Mouse (Mus musculus) MEL (cell line): Measurements from ENCODE around the gene Katnbl1. TPM values are rescaled to one million over a fixed set of nuclear protein-coding genes. Genes with fewer than 3 reads are reported as not detected.

Experiments
- DNase-seq: peaks from one replicate; pipeline ENCODE4 v3.0.0; 2011; ENCODE audit warnings: low read depth, low spot score
- H3K27ac ChIP-seq: 2 replicates; pipeline ENCODE4 v1.5.1; 2012; ENCODE audit warnings: low read depth, mild to moderate bottlenecking, control low read depth, low read length, moderate library complexity; ENCODE audit not compliant: control insufficient read depth
- H3K27me3 ChIP-seq, 2 experiments: fragments of 150-350 bp in 1 of 2; sonication (generic) in 1 of 2; 2 replicates each; pipeline ENCODE4 v1.6.1; 2012; ENCODE audit warnings: low read length in 2 of 2, mild to moderate bottlenecking in 2 of 2, improper control_type of control experiment in 1 of 2, moderate library complexity in 1 of 2; ENCODE audit not compliant: insufficient read depth in 2 of 2, control insufficient read depth in 1 of 2
- H3K36me3 ChIP-seq, 2 experiments: 2 replicates each; pipeline ENCODE4 v1.6.1; 2012 to 2014; ENCODE audit warnings: low read length in 2 of 2, improper control_type of control experiment in 1 of 2, inconsistent platforms in 1 of 2, mild to moderate bottlenecking in 1 of 2; ENCODE audit not compliant: insufficient read depth in 2 of 2, control insufficient read depth in 1 of 2
- H3K4me1 ChIP-seq, 2 experiments: fragments of 150-350 bp in 1 of 2; sonication (generic) in 1 of 2; 2 replicates each; pipeline ENCODE4 v1.6.1; 2012; ENCODE audit warnings: low read length in 2 of 2, improper control_type of control experiment in 1 of 2, mild to moderate bottlenecking in 1 of 2; ENCODE audit not compliant: insufficient read depth in 2 of 2, control insufficient read depth in 1 of 2
- H3K4me3 ChIP-seq, 2 experiments: fragments of 150-350 bp in 1 of 2; sonication (generic) in 1 of 2; 2 replicates each; pipeline ENCODE4 v1.5.1; 2012; ENCODE audit warnings: low read depth in 2 of 2, low read length in 2 of 2, mild to moderate bottlenecking in 2 of 2, moderate library complexity in 2 of 2, control low read depth in 1 of 2, improper control_type of control experiment in 1 of 2; ENCODE audit not compliant: control insufficient read depth in 1 of 2, insufficient read depth in 1 of 2
- H3K79me2 ChIP-seq: 2 replicates; pipeline ENCODE4 v1.6.1; 2012; ENCODE audit warnings: mild to moderate bottlenecking, low read length, moderate library complexity; ENCODE audit not compliant: control insufficient read depth, poor library complexity, insufficient read depth
- H3K9ac ChIP-seq: 2 replicates; pipeline ENCODE4 v1.6.1; 2012; ENCODE audit warnings: low read depth, mild to moderate bottlenecking, control low read depth, low read length, moderate library complexity; ENCODE audit not compliant: control insufficient read depth, poor library complexity, severe bottlenecking
- H3K9me3 ChIP-seq: fragments of 150-350 bp; sonication (generic); replicated peaks from 2 replicates; pipeline ENCODE4 v1.6.1; 2012; ENCODE audit warnings: mild to moderate bottlenecking, low read length, improper control_type of control experiment, moderate library complexity; ENCODE audit not compliant: insufficient read depth
- BHLHE40 ChIP-seq: IDR thresholded peaks from 2 replicates; pipeline ENCODE4 v1.6.1; 2012; ENCODE audit warnings: low read depth, mild to moderate bottlenecking, inconsistent platforms, low read length, improper control_type of control experiment, borderline replicate concordance
- CHD1 ChIP-seq: IDR thresholded peaks from 2 replicates; pipeline ENCODE4 v1.6.1; 2012; ENCODE audit warnings: low read depth, mild to moderate bottlenecking, inconsistent platforms, low read length, improper control_type of control experiment
- CHD2 ChIP-seq: IDR thresholded peaks from 2 replicates; pipeline ENCODE4 v1.6.1; 2011; ENCODE audit warnings: low read length, improper control_type of control experiment
- CTCF ChIP-seq, 3 experiments: IDR thresholded peaks in 2 of 3; conservative IDR thresholded peaks in 1 of 3; 2 replicates each; pipeline ENCODE4 v1.5.1; 2011 to 2012; ENCODE audit warnings: low read length in 3 of 3, low read depth in 2 of 3, mild to moderate bottlenecking in 2 of 3, improper control_type of control experiment in 1 of 3, inconsistent platforms in 1 of 3, mixed read lengths in 1 of 3, moderate library complexity in 1 of 3; ENCODE audit not compliant: control insufficient read depth in 1 of 3, insufficient read depth in 1 of 3, poor library complexity in 1 of 3, severe bottlenecking in 1 of 3
- E2F4 ChIP-seq: IDR thresholded peaks from 2 replicates; pipeline ENCODE4 v1.6.1; 2011; ENCODE audit warnings: low read depth, low read length, improper control_type of control experiment, borderline replicate concordance
- ELF1 ChIP-seq: IDR thresholded peaks from 2 replicates; pipeline ENCODE4 v1.6.1; 2014; ENCODE audit warnings: low read depth, mild to moderate bottlenecking, inconsistent platforms, low read length, improper control_type of control experiment, moderate library complexity
- ETS1 ChIP-seq: IDR thresholded peaks from 2 replicates; pipeline ENCODE4 v1.6.1; 2012; ENCODE audit warnings: low read depth, mild to moderate bottlenecking, inconsistent platforms, low read length, improper control_type of control experiment, moderate library complexity
- GABPA ChIP-seq: IDR thresholded peaks from 2 replicates; pipeline ENCODE4 v1.6.1; 2012; ENCODE audit warnings: low read depth, mild to moderate bottlenecking, inconsistent platforms, low read length, improper control_type of control experiment, moderate library complexity
- HCFC1 ChIP-seq: IDR thresholded peaks from 2 replicates; pipeline ENCODE4 v1.6.1; 2012; ENCODE audit warnings: low read depth, mild to moderate bottlenecking, inconsistent platforms, low read length, improper control_type of control experiment, moderate library complexity
- JUND ChIP-seq: IDR thresholded peaks from 2 replicates; pipeline ENCODE4 v1.6.1; 2011; ENCODE audit warnings: low read depth, mild to moderate bottlenecking, improper control_type of control experiment, low read length
- KAT2A ChIP-seq: conservative IDR thresholded peaks from 2 replicates; pipeline ENCODE4 v1.6.1; 2012; ENCODE audit warnings: low read depth, low read length, improper control_type of control experiment, inconsistent platforms
- MAFK ChIP-seq: IDR thresholded peaks from 2 replicates; pipeline ENCODE4 v1.6.1; 2011; ENCODE audit warnings: low read depth, mild to moderate bottlenecking, low read length, improper control_type of control experiment, borderline replicate concordance
- MAZ ChIP-seq: IDR thresholded peaks from 2 replicates; pipeline ENCODE4 v1.6.1; 2012; ENCODE audit warnings: low read depth, mild to moderate bottlenecking, inconsistent platforms, low read length, improper control_type of control experiment
- MEF2A ChIP-seq: IDR thresholded peaks from 2 replicates; pipeline ENCODE4 v1.6.1; 2014; ENCODE audit warnings: low read depth, mild to moderate bottlenecking, inconsistent platforms, low read length, improper control_type of control experiment; ENCODE audit not compliant: poor library complexity, insufficient replicate concordance, severe bottlenecking; ENCODE audit errors: extremely low read depth
- MXI1 ChIP-seq: IDR thresholded peaks from 2 replicates; pipeline ENCODE4 v1.6.1; 2011; ENCODE audit warnings: mild to moderate bottlenecking, low read depth, low read length, improper control_type of control experiment
- MYB ChIP-seq: IDR thresholded peaks from 2 replicates; pipeline ENCODE4 v1.6.1; 2011; ENCODE audit warnings: mild to moderate bottlenecking, low read depth, low read length, improper control_type of control experiment
- MYC ChIP-seq: IDR thresholded peaks from 2 replicates; pipeline ENCODE4 v1.6.1; 2011; ENCODE audit warnings: low read depth, mild to moderate bottlenecking, low read length, improper control_type of control experiment, moderate library complexity
- NELFE ChIP-seq: IDR thresholded peaks from 2 replicates; pipeline ENCODE4 v1.6.1; 2011; ENCODE audit warnings: low read depth, low read length, improper control_type of control experiment
- POLR2A ChIP-seq, 2 experiments: IDR thresholded peaks; 2 replicates each; pipeline ENCODE4 v1.6.1; 2011 to 2012; ENCODE audit warnings: low read length in 2 of 2, mild to moderate bottlenecking in 2 of 2, control low read depth in 1 of 2, improper control_type of control experiment in 1 of 2, low read depth in 1 of 2, moderate library complexity in 1 of 2; ENCODE audit not compliant: control insufficient read depth in 1 of 2, insufficient read depth in 1 of 2, poor library complexity in 1 of 2
- POLR2AphosphoS2 ChIP-seq: IDR thresholded peaks from 2 replicates; pipeline ENCODE4 v1.6.1; 2011; ENCODE audit warnings: low read length, improper control_type of control experiment
- POLR2AphosphoS5 ChIP-seq: IDR thresholded peaks from 2 replicates; pipeline ENCODE4 v1.6.1; 2012; ENCODE audit warnings: low read depth, borderline replicate concordance, mild to moderate bottlenecking, inconsistent platforms, low read length, moderate library complexity, mixed read lengths
- RAD21 ChIP-seq: IDR thresholded peaks from 2 replicates; pipeline ENCODE4 v1.6.1; 2011; ENCODE audit warnings: mild to moderate bottlenecking, low read depth, low read length, improper control_type of control experiment
- RCOR1 ChIP-seq: IDR thresholded peaks from 2 replicates; pipeline ENCODE4 v1.6.1; 2012; ENCODE audit warnings: low read depth, mild to moderate bottlenecking, inconsistent platforms, low read length, improper control_type of control experiment
- SIN3A ChIP-seq: IDR thresholded peaks from 2 replicates; pipeline ENCODE4 v1.6.1; 2012; ENCODE audit warnings: low read length, improper control_type of control experiment, inconsistent platforms
- SMC3 ChIP-seq: IDR thresholded peaks from 2 replicates; pipeline ENCODE4 v1.6.1; 2011; ENCODE audit warnings: low read depth, low read length, improper control_type of control experiment
- TAL1 ChIP-seq: IDR thresholded peaks from 2 replicates; pipeline ENCODE4 v1.6.1; 2012; ENCODE audit warnings: mild to moderate bottlenecking, inconsistent platforms, low read length, moderate library complexity, mixed read lengths
- TBP ChIP-seq: IDR thresholded peaks from 2 replicates; pipeline ENCODE4 v1.8.0; 2011; ENCODE audit warnings: low read depth, low read length, improper control_type of control experiment
- TCF12 ChIP-seq: IDR thresholded peaks from 2 replicates; pipeline ENCODE4 v1.6.1; 2014; ENCODE audit warnings: low read depth, mild to moderate bottlenecking, inconsistent platforms, low read length, improper control_type of control experiment, moderate library complexity
- UBTF ChIP-seq: IDR thresholded peaks from 2 replicates; pipeline ENCODE4 v1.6.1; 2012; ENCODE audit warnings: low read depth, mild to moderate bottlenecking, inconsistent platforms, low read length, improper control_type of control experiment, moderate library complexity, borderline replicate concordance; ENCODE audit not compliant: insufficient read depth
- USF1 ChIP-seq: IDR thresholded peaks from 2 replicates; pipeline ENCODE4 v1.6.1; 2014; ENCODE audit warnings: low read depth, mild to moderate bottlenecking, inconsistent platforms, low read length, improper control_type of control experiment, moderate library complexity
- USF2 ChIP-seq, 2 experiments: IDR thresholded peaks; 2 replicates each; pipeline ENCODE4 v1.6.1; 2011 to 2012; ENCODE audit warnings: improper control_type of control experiment in 2 of 2, low read length in 2 of 2, borderline replicate concordance in 1 of 2, inconsistent platforms in 1 of 2, low read depth in 1 of 2, mild to moderate bottlenecking in 1 of 2; ENCODE audit not compliant: insufficient read depth in 1 of 2
- ZC3H11A ChIP-seq: IDR thresholded peaks from 2 replicates; pipeline ENCODE4 v1.6.1; 2012; ENCODE audit warnings: low read depth, mild to moderate bottlenecking, inconsistent platforms, low read length, improper control_type of control experiment
- ZKSCAN1 ChIP-seq: IDR thresholded peaks from 2 replicates; pipeline ENCODE4 v1.6.1; 2012; ENCODE audit warnings: low read depth, mild to moderate bottlenecking, inconsistent platforms, low read length, improper control_type of control experiment, moderate library complexity
- ZMIZ1 ChIP-seq: IDR thresholded peaks from 2 replicates; pipeline ENCODE4 v1.6.1; 2012; ENCODE audit warnings: low read depth, mild to moderate bottlenecking, inconsistent platforms, low read length, improper control_type of control experiment, moderate library complexity
- ZNF384 ChIP-seq: IDR thresholded peaks from 2 replicates; pipeline ENCODE4 v1.6.1; 2012; ENCODE audit warnings: low read depth, mild to moderate bottlenecking, inconsistent platforms, low read length, improper control_type of control experiment
- polyA plus RNA-seq, 2 experiments: library from polyadenylated mRNA; stranded (reverse) in 1 of 2; unstranded in 1 of 2; fragments of >175 nt in 1 of 2; fragments of >200 nt in 1 of 2; gene quantifications; 2 replicates each; pipeline versions ENCODE4 v1.2.1 to v1.2.4; 2012; ENCODE audit warnings: low replicate concordance in 2 of 2, low read depth in 1 of 2; ENCODE audit not compliant: insufficient read length in 2 of 2, insufficient read depth in 1 of 2, missing spikeins in 1 of 2
- total RNA-seq: library from RNA; depleted of rRNA; stranded (reverse); fragments of 300-350 nt; gene quantifications from 2 replicates; pipeline ENCODE4 v1.2.3, GENCODE M21; 2012

The Katnbl1 gene
- total and polyA plus RNA-seq, 3 experiments = 12.6 to 16.6 TPM; not detected in 1

DNA sequence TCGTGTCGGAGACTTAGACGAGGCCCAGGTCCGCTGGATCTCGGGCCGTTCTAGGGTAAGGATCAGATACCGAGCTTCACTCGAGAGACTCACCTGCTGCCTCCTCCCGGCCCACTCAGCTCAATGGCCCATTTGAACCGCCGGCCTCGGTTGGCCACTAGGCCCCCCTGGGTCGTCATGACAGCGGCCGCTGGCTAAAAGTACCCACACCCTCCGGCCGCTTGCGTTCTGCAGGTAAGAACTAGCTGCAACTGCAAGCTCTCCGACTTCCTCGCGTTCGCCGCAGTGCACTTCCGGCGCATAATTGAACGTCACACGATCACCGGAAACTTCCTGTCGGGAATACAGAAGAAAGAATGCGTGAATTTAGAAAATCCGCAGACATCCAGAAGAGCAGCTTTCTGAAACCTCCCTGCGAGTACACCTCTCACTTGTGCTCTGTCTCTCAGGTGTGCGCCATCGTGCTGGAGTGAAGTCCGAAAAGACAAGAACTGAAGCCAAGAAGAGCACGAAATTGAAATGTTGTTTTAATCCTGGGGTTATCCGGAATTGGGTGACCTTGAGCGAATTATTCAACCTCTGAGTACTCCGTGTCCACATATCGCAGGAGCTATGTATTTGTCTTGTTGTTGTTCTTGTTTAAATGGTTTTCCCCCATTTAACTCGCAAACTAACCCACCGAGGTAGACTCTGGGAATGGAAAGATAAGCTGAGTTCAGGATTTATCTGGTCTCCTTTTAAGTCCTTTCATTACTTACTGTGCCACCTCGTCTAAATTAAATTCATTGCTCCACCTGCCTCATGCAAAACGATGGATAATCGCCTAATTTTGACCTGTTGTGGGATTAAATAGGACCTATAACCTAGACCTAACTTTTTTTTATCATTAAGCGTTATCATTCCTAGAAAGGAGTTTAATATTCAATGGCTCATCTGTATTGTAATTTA is 11.0 kb upstream of the Katnbl1 start, which contains the start of gene Emc4:
Gene Emc4, minus strand, starts transcription at position 302 of the 948 bp plus-strand sequence.
- no peaks in the 10 kb centered on the region for H3K9me3 ChIP-seq
- peak within 1 kb of the TSS; percentile 93 for H3K27ac ChIP-seq
- H3K27me3 ChIP-seq = no peaks in the 10 kb centered on the region
- peak; percentile 99 for DNase-seq
- peaks cover 20% of the 10 kb centered on the region for H3K79me2 ChIP-seq
- peaks cover 7 to 15% of the 10 kb centered on the region in 2 experiments for H3K36me3 ChIP-seq
- H3K4me3 ChIP-seq = peak within 1 kb of the TSS; percentile 84 to 92
- H3K9ac ChIP-seq = peak within 1 kb of the TSS; percentile 86
- peaks cover 9% of the 10 kb centered on the region in 2 experiments for H3K4me1 ChIP-seq
- TF ChIP-seq ETS1 (0 out of 2 replicates have a peak, but pooled peaks have one; percentile 33), RAD21 (no peak; the same call in 1 of the 2 replicates), MYB (no peak), TCF12 (peak; percentile 80), CHD2 (peak; percentile 42; the same call in 1 of the 2 replicates), KAT2A (peak; percentile 69), NELFE (peak; percentile 99), GABPA (no peak), JUND (0 out of 2 replicates have a peak, but pooled peaks have one; percentile 45), MXI1 (peak; percentile 96), BHLHE40 (0 out of 2 replicates have a peak, but pooled peaks have one; percentile 6), MYC (peak; percentile 96), POLR2AphosphoS5 (peak; percentile 79; the same call in 1 of the 2 replicates), TBP (peak; percentile 98), MEF2A (no peak), POLR2AphosphoS2 (peak; percentile 99), CHD1 (peak; percentile 59; the same call in 1 of the 2 replicates), ZKSCAN1 (no peak), TAL1 (no peak), UBTF (no peak), ZC3H11A (no peak), HCFC1 (peak; percentile 95), USF2 (IDR thresholded peaks at IDR 0.05; ENCODE audit: borderline replicate concordance in 1 of 2, insufficient read depth in 1 of 2, low read depth in 1 of 2, low read length in 2 of 2) (no peak), USF1 (no peak), POLR2A (IDR thresholded peaks at IDR 0.05; ENCODE audit: control insufficient read depth in 1 of 2, insufficient read depth in 1 of 2, low read depth in 1 of 2, low read length in 2 of 2, poor library complexity in 1 of 2) (peak; percentile 84 to 100), ZNF384 (no peak), MAFK (no peak), E2F4 (no peak; the same call in 1 of the 2 replicates), SMC3 (no peak; the same call in 1 of the 2 replicates), SIN3A (peak; percentile 99), RCOR1 (peak; percentile 34), MAZ (no peak), ELF1 (peak; percentile 97), CTCF (IDR thresholded peaks at IDR 0.05 in 2 of 3, conservative IDR thresholded peaks at IDR 0.05 in 1 of 3; ENCODE audit: control insufficient read depth in 1 of 3, insufficient read depth in 1 of 3, low read depth in 2 of 3, low read length in 3 of 3, poor library complexity in 1 of 3, severe bottlenecking in 1 of 3) (no peak), ZMIZ1 (peak; percentile 98)
